Mouse (Mus musculus): ENCODE measurements around the gene Ndufb2.

GRCm38 (mm10) chr6:39601828-39602227 is 9.5 kb downstream of the Ndufb2 start:
- TF ChIP-seq CTCF (IDR thresholded peaks at IDR 0.05; ENCODE audit: low read depth, low read length) (no peak), TAL1 (conservative IDR thresholded peaks at IDR 0.05; ENCODE audit: low read depth, low read length) (no peak), GATA1 (IDR thresholded peaks at IDR 0.05; ENCODE audit: borderline replicate concordance, low read length) (no peak)

All from G1E (cell line).